Mouse (Mus musculus) erythroblast, embryonic 14.5 days (primary cell): ENCODE data around the gene Cyth4.

Experiments
- GATA1 ChIP-seq: IDR thresholded peaks from 2 replicates; pipeline ENCODE4 v1.6.1; 2012; ENCODE audit warnings: low read length, inconsistent platforms, mixed read lengths
- TAL1 ChIP-seq: IDR thresholded peaks from 3 replicates; pipeline ENCODE4 v1.6.1; 2012; ENCODE audit warnings: low read length, inconsistent platforms, mixed read lengths

DNA sequence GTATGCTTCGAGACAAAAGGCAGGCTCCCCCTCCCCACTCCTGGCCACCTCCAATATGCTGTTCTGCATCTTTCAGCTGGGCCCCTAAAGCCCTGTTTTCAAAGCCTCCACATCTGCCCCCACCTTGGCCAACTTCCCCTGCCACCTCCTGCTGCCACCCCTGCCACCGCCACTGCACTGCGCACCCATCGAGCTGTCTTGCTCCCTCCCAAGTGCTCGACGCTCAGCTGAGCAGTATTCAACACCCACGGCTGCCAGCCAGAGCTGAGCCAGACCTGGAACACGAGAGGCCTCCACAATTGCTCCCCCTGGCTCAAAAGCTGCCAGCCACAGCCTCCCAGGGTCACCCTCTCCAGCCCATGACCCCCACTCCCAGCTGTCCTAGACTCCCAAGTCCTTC, 47.8 kb downstream of the Cyth4 start:
- TF ChIP-seq GATA1 (no peak), TAL1 (no peak)
